Comparison of ENCODE assay signal across 24 mouse cellular contexts in genomic region chr15:98213336-98213870, GRCm38 (mm10). TPM values are rescaled to one million over a fixed set of nuclear protein-coding genes. Genes with fewer than 3 reads are reported as not detected.
DNase-seq lines count a peak whose midpoint lies in the region; ATAC-seq and TF ChIP-seq lines count a peak whose summit lies in the region.
"Had no signal": no experiment of that assay in that cellular context is flagged by ENCODE, and none has a peak within 500 bp of the region (broad histone marks: within the 10 kb centered on the region; RNA-seq: fewer than 3 reads in every experiment).

No protein-coding gene starts in this region.

- peak; percentile 8 for DNase-seq in kidney, adult 11 months
- DNase-seq in kidney, postnatal 4 days: peak; percentile 3 to 7
- peak; percentile 52 for DNase-seq in lung, postnatal 36 days
- DNase-seq in gastrocnemius, postnatal 14 days: no peak
- DNase-seq in hindbrain, postnatal 0 days (ENCODE audit: low spot score): no peak
- no peak for DNase-seq in right cerebral cortex, postnatal 36 days (ENCODE audit: low spot score in 2 of 2)
- DNase-seq: B cell, adult 2 months; cerebellum, adult 2 months had no signal

- no peaks in the 10 kb centered on the region for H3K36me3 ChIP-seq in kidney, embryonic 14.5 days (ENCODE audit: control insufficient read depth, insufficient read depth, low read length)
- no peaks in the 10 kb centered on the region for H3K36me3 ChIP-seq in hindbrain, postnatal 0 days (ENCODE audit: insufficient read depth, low read length)
- H3K36me3 ChIP-seq: embryonic facial prominence, embryonic 12.5 days; forebrain, embryonic 15.5 days; heart, embryonic 12.5 days; limb, embryonic 13.5 days; liver, embryonic 15.5 days; neural tube, embryonic 12.5 days; stomach, embryonic 15.5 days had no signal

- no peak overlapping the region for H3K27ac ChIP-seq in kidney, embryonic 14.5 days (ENCODE audit: low read depth, low read length)
- H3K27ac ChIP-seq in hindbrain, postnatal 0 days: no peak overlapping the region
- H3K27ac ChIP-seq: embryonic facial prominence, embryonic 12.5 days; forebrain, embryonic 15.5 days; limb, embryonic 13.5 days; liver, embryonic 15.5 days; neural tube, embryonic 12.5 days; stomach, embryonic 15.5 days had no signal

- no peaks in the 10 kb centered on the region for H3K9me3 ChIP-seq in kidney, embryonic 14.5 days (ENCODE audit: control insufficient read depth, low read length)
- no peaks in the 10 kb centered on the region for H3K9me3 ChIP-seq in hindbrain, postnatal 0 days (ENCODE audit: low read length)
- H3K9me3 ChIP-seq: embryonic facial prominence, embryonic 12.5 days; forebrain, embryonic 15.5 days; heart, embryonic 12.5 days; limb, embryonic 13.5 days; liver, embryonic 15.5 days; neural tube, embryonic 12.5 days; stomach, embryonic 15.5 days had no signal

- TF ChIP-seq CTCF in hindbrain, postnatal 0 days (IDR thresholded peaks at IDR 0.05; ENCODE audit: low read depth): no peak

- H3K4me3 ChIP-seq in kidney, embryonic 14.5 days (ENCODE audit: low read length): no peak overlapping the region
- H3K4me3 ChIP-seq in hindbrain, postnatal 0 days (ENCODE audit: low read length): no peak overlapping the region
- H3K4me3 ChIP-seq: embryonic facial prominence, embryonic 12.5 days; forebrain, embryonic 15.5 days; heart, embryonic 12.5 days; limb, embryonic 13.5 days; liver, embryonic 15.5 days; neural tube, embryonic 12.5 days; stomach, embryonic 15.5 days had no signal

- intact Hi-C loops in gastrocnemius, postnatal 14 days (cut with DNase I; ENCODE audit: low total_unique reads): no loop called here

- WGBS in kidney, embryonic 14.5 days: 69% methylated on average over 5 of the region's 5 CpGs
- 76% methylated on average over 5 of the region's 5 CpGs for WGBS in hindbrain, postnatal 0 days

- no peaks in the 10 kb centered on the region for H3K4me1 ChIP-seq in kidney, embryonic 14.5 days (ENCODE audit: control insufficient read depth, insufficient read depth, low read length)
- no peaks in the 10 kb centered on the region for H3K4me1 ChIP-seq in hindbrain, postnatal 0 days (ENCODE audit: insufficient read depth, low read length)
- H3K4me1 ChIP-seq: embryonic facial prominence, embryonic 12.5 days; forebrain, embryonic 15.5 days; limb, embryonic 13.5 days; liver, embryonic 15.5 days; neural tube, embryonic 12.5 days; stomach, embryonic 15.5 days had no signal

- no peak overlapping the region for H3K4me2 ChIP-seq in kidney, embryonic 14.5 days (replicated peaks; ENCODE audit: low read depth, low read length)
- no peak overlapping the region for H3K4me2 ChIP-seq in hindbrain, postnatal 0 days (ENCODE audit: low read depth, low read length)
- H3K4me2 ChIP-seq: embryonic facial prominence, embryonic 12.5 days; forebrain, embryonic 15.5 days; heart, embryonic 12.5 days; limb, embryonic 13.5 days; liver, embryonic 15.5 days; neural tube, embryonic 12.5 days; stomach, embryonic 15.5 days had no signal

- no peak for ATAC-seq in kidney, embryonic 14.5 days (ENCODE audit: low FRiP score, low TSS enrichment)
- ATAC-seq in granulocyte monocyte progenitor cell, adult 5-6 weeks (replicated peaks; ENCODE audit: poor library complexity, severe bottlenecking): peak; percentile 20; the same call in 1 of the 2 replicates
- ATAC-seq in hindbrain, postnatal 0 days: no peak
- ATAC-seq: forebrain, embryonic 15.5 days; inflammation-experienced regulatory T-cells, adult 6 months had no signal

- no peak overlapping the region for H3K9ac ChIP-seq in kidney, embryonic 14.5 days (ENCODE audit: low read depth, low read length)
- H3K9ac ChIP-seq in hindbrain, postnatal 0 days (replicated peaks; ENCODE audit: low read length): no peak overlapping the region
- H3K9ac ChIP-seq: embryonic facial prominence, embryonic 12.5 days; forebrain, embryonic 15.5 days; heart, embryonic 12.5 days; limb, embryonic 13.5 days; liver, embryonic 15.5 days; neural tube, embryonic 12.5 days; stomach, embryonic 15.5 days had no signal

- no peaks in the 10 kb centered on the region for H3K27me3 ChIP-seq in kidney, embryonic 14.5 days (ENCODE audit: control insufficient read depth, insufficient read depth, low read length)
- no peaks in the 10 kb centered on the region for H3K27me3 ChIP-seq in hindbrain, postnatal 0 days (ENCODE audit: insufficient read depth, low read length)
- H3K27me3 ChIP-seq: embryonic facial prominence, embryonic 12.5 days; forebrain, embryonic 15.5 days; heart, embryonic 12.5 days; limb, embryonic 13.5 days; liver, embryonic 15.5 days; neural tube, embryonic 12.5 days; stomach, embryonic 15.5 days had no signal

RNA-seq across cellular contexts. Expression of gene Gm44579, which starts 7.4 kb away (rescaled TPM):
- polyA plus RNA-seq in kidney, embryonic 14.5 days (2014; fragmentation: Nextera tagmentation; extraction: Ambion mirVana): not detected in 2 replicates
- not detected in 2 replicates for total RNA-seq in granulocyte monocyte progenitor cell, adult 5-6 weeks (2014; fragmentation: Nextera tagmentation)
- not detected in 2 replicates for total RNA-seq in granulocyte monocyte progenitor cell, adult 5-6 weeks (2017)
- total RNA-seq in gastrocnemius, postnatal 14 days (2021): not detected
- not detected in 2 replicates for total RNA-seq in hindbrain, postnatal 0 days (2014; rRNA removed)
- 0.08 and 0.28 TPM in 2 replicates for polyA plus RNA-seq in hindbrain, postnatal 0 days (2015; fragmentation: Nextera tagmentation; extraction: Ambion mirVana)
- total RNA-seq: common myeloid progenitor, adult 5-6 weeks; hematopoietic stem cell, adult 5-6 weeks; left cerebral cortex, postnatal 10 days had no signal
- polyA plus RNA-seq: cerebellum, adult 2 months; embryonic facial prominence, embryonic 12.5 days; forebrain, embryonic 15.5 days; gonadal fat pad, adult 2 months; heart, embryonic 12.5 days; inflammation-experienced regulatory T-cells, adult 6 months; limb, embryonic 13.5 days; liver, embryonic 15.5 days; neural tube, embryonic 12.5 days; spleen, adult 2 months; stomach, embryonic 15.5 days had no signal

RNA-seq across cellular contexts. Expression of gene Olfr287, which starts 7.5 kb away (rescaled TPM):
- not detected in 2 replicates for polyA plus RNA-seq in kidney, embryonic 14.5 days (2014; fragmentation: Nextera tagmentation; extraction: Ambion mirVana)
- not detected in 2 replicates for total RNA-seq in granulocyte monocyte progenitor cell, adult 5-6 weeks (2014; fragmentation: Nextera tagmentation)
- total RNA-seq in granulocyte monocyte progenitor cell, adult 5-6 weeks (2017): not detected in 2 replicates
- total RNA-seq in gastrocnemius, postnatal 14 days (2021): not detected
- 2.0 and 5.4 TPM in 2 replicates for total RNA-seq in hindbrain, postnatal 0 days (2014; rRNA removed)
- polyA plus RNA-seq in hindbrain, postnatal 0 days (2015; fragmentation: Nextera tagmentation; extraction: Ambion mirVana): 2.0 and 2.3 TPM in 2 replicates
- total RNA-seq: common myeloid progenitor, adult 5-6 weeks; hematopoietic stem cell, adult 5-6 weeks had no signal
- polyA plus RNA-seq: embryonic facial prominence, embryonic 12.5 days; forebrain, embryonic 15.5 days; gonadal fat pad, adult 2 months; heart, embryonic 12.5 days; inflammation-experienced regulatory T-cells, adult 6 months; limb, embryonic 13.5 days; liver, embryonic 15.5 days; neural tube, embryonic 12.5 days; spleen, adult 2 months; stomach, embryonic 15.5 days had no signal

RNA-seq across cellular contexts. Expression of gene Olfr288, which starts 18.1 kb away (rescaled TPM):
- polyA plus RNA-seq in kidney, embryonic 14.5 days (2014; fragmentation: Nextera tagmentation; extraction: Ambion mirVana): not detected in 2 replicates
- not detected in 2 replicates for total RNA-seq in granulocyte monocyte progenitor cell, adult 5-6 weeks (2014; fragmentation: Nextera tagmentation)
- not detected in 2 replicates for total RNA-seq in granulocyte monocyte progenitor cell, adult 5-6 weeks (2017)
- total RNA-seq in gastrocnemius, postnatal 14 days (2021): not detected
- total RNA-seq in hindbrain, postnatal 0 days (2014; rRNA removed): not detected in 2 replicates
- polyA plus RNA-seq in hindbrain, postnatal 0 days (2015; fragmentation: Nextera tagmentation; extraction: Ambion mirVana): not detected in 2 replicates
- total RNA-seq: common myeloid progenitor, adult 5-6 weeks; hematopoietic stem cell, adult 5-6 weeks; layer of hippocampus, adult 8-10 months; left cerebral cortex, postnatal 10 days had no signal
- polyA plus RNA-seq: embryonic facial prominence, embryonic 12.5 days; forebrain, embryonic 15.5 days; gonadal fat pad, adult 2 months; heart, embryonic 12.5 days; inflammation-experienced regulatory T-cells, adult 6 months; limb, embryonic 13.5 days; liver, embryonic 15.5 days; neural tube, embryonic 12.5 days; spleen, adult 2 months; stomach, embryonic 15.5 days had no signal

RNA-seq across cellular contexts. Expression of gene Olfr286, which starts 20.8 kb away (rescaled TPM):
- polyA plus RNA-seq in kidney, embryonic 14.5 days (2014; fragmentation: Nextera tagmentation; extraction: Ambion mirVana): not detected in 2 replicates
- 0.36 TPM in 1 of 2 replicates, not detected in the other for total RNA-seq in granulocyte monocyte progenitor cell, adult 5-6 weeks (2014; fragmentation: Nextera tagmentation)
- 0.86 TPM in 1 of 2 replicates, not detected in the other for total RNA-seq in granulocyte monocyte progenitor cell, adult 5-6 weeks (2017)
- total RNA-seq in gastrocnemius, postnatal 14 days (2021): not detected
- total RNA-seq in hindbrain, postnatal 0 days (2014; rRNA removed): 0.26 TPM in 1 of 2 replicates, not detected in the other
- polyA plus RNA-seq in hindbrain, postnatal 0 days (2015; fragmentation: Nextera tagmentation; extraction: Ambion mirVana): not detected in 2 replicates
- total RNA-seq: common myeloid progenitor, adult 5-6 weeks; hematopoietic stem cell, adult 5-6 weeks; layer of hippocampus, adult 8-10 months; left cerebral cortex, postnatal 10 days had no signal
- polyA plus RNA-seq: cerebellum, adult 2 months; embryonic facial prominence, embryonic 12.5 days; forebrain, embryonic 15.5 days; gonadal fat pad, adult 2 months; heart, embryonic 12.5 days; inflammation-experienced regulatory T-cells, adult 6 months; limb, embryonic 13.5 days; liver, embryonic 15.5 days; neural tube, embryonic 12.5 days; spleen, adult 2 months; stomach, embryonic 15.5 days had no signal

RNA-seq across cellular contexts. Expression of gene H1fnt, which starts 43.7 kb away (rescaled TPM):
- not detected in 2 replicates for polyA plus RNA-seq in kidney, embryonic 14.5 days (2014; fragmentation: Nextera tagmentation; extraction: Ambion mirVana)
- total RNA-seq in granulocyte monocyte progenitor cell, adult 5-6 weeks (2014; fragmentation: Nextera tagmentation): not detected in 2 replicates
- total RNA-seq in granulocyte monocyte progenitor cell, adult 5-6 weeks (2017): not detected in 2 replicates
- not detected for total RNA-seq in gastrocnemius, postnatal 14 days (2021)
- not detected in 2 replicates for total RNA-seq in hindbrain, postnatal 0 days (2014; rRNA removed)
- not detected in 2 replicates for polyA plus RNA-seq in hindbrain, postnatal 0 days (2015; fragmentation: Nextera tagmentation; extraction: Ambion mirVana)
- total RNA-seq: common myeloid progenitor, adult 5-6 weeks; hematopoietic stem cell, adult 5-6 weeks; layer of hippocampus, adult 8-10 months; left cerebral cortex, postnatal 10 days had no signal
- polyA plus RNA-seq: cerebellum, adult 2 months; embryonic facial prominence, embryonic 12.5 days; forebrain, embryonic 15.5 days; heart, embryonic 12.5 days; inflammation-experienced regulatory T-cells, adult 6 months; limb, embryonic 13.5 days; liver, embryonic 15.5 days; neural tube, embryonic 12.5 days; spleen, adult 2 months; stomach, embryonic 15.5 days had no signal

Comparison
In these comparisons a context has a peak if more than half of its experiments do, and no peak if none do; other contexts are left out.
1. DNase-seq: peak in kidney, adult 11 months (single experiment), kidney, postnatal 4 days (2 of 2) and lung, postnatal 36 days (single experiment); none in gastrocnemius, postnatal 14 days (single experiment), hindbrain, postnatal 0 days (single experiment) and right cerebral cortex, postnatal 36 days (0 of 2).